Mouse (Mus musculus): Measurements from ENCODE around the gene Spata17. TPM values are rescaled to one million over a fixed set of nuclear protein-coding genes. Genes with fewer than 3 reads are reported as not detected.

Spata17 gene
- total and polyA plus RNA-seq, 3 experiments = 0.24 TPM; not detected in 2

GRCm38 (mm10) chr1:187236296-187236695, 21.0 kb upstream of the Spata17 start:
- peaks cover 9 to 57% of the 10 kb centered on the region in 2 experiments for H3K36me3 ChIP-seq (replicated peaks in 1 of 2; ENCODE audit: control insufficient read depth in 1 of 2, insufficient read depth in 1 of 2, low read length in 1 of 2)
- no peak overlapping the region for H3K4me2 ChIP-seq (ENCODE audit: insufficient read depth, low read depth, poor library complexity, severe bottlenecking)
- H3K27ac ChIP-seq (ENCODE audit: insufficient read depth, low read depth) = no peak overlapping the region
- no peaks in the 10 kb centered on the region for H3K79me2 ChIP-seq (replicated peaks; ENCODE audit: control insufficient read depth, extremely low read depth, insufficient read depth, poor library complexity, severe bottlenecking)
- no peaks in the 10 kb centered on the region for H3K9me3 ChIP-seq (replicated peaks; ENCODE audit: low read length)
- TF ChIP-seq MXI1 (IDR thresholded peaks at IDR 0.05; ENCODE audit: low read depth, low read length) (no peak), ETS1 (conservative IDR thresholded peaks at IDR 0.05; ENCODE audit: low read depth, low read length) (no peak), EP300 (IDR thresholded peaks at IDR 0.05; ENCODE audit: low read length) (no peak), IRF4 (IDR thresholded peaks at IDR 0.05; ENCODE audit: low read depth, low read length) (no peak), MEF2A (IDR thresholded peaks at IDR 0.05; ENCODE audit: borderline replicate concordance, low read depth, low read length) (no peak), USF1 (IDR thresholded peaks at IDR 0.05; ENCODE audit: low read depth, low read length) (no peak), HCFC1 (IDR thresholded peaks at IDR 0.05; ENCODE audit: low read depth, low read length) (no peak), ZNF384 (IDR thresholded peaks at IDR 0.05; ENCODE audit: low read depth, low read length) (no peak), TBP (conservative IDR thresholded peaks at IDR 0.05; ENCODE audit: low read depth, low read length) (no peak), CTCF (conservative IDR thresholded peaks at IDR 0.05 in 1 of 2, IDR thresholded peaks at IDR 0.05 in 1 of 2; ENCODE audit: low read depth in 2 of 2, low read length in 2 of 2) (no peak), BHLHE40 (IDR thresholded peaks at IDR 0.05; ENCODE audit: low read depth, low read length) (no peak), SIN3A (IDR thresholded peaks at IDR 0.05; ENCODE audit: low read length) (no peak), RCOR1 (conservative IDR thresholded peaks at IDR 0.05; ENCODE audit: low read depth, low read length) (no peak), POLR2AphosphoS2 (IDR thresholded peaks at IDR 0.05; ENCODE audit: low read depth, low read length) (no peak), MAX (IDR thresholded peaks at IDR 0.05; ENCODE audit: low read length) (no peak), UBTF (IDR thresholded peaks at IDR 0.05; ENCODE audit: low read depth, low read length) (no peak), CHD1 (IDR thresholded peaks at IDR 0.05; ENCODE audit: low read depth, low read length) (no peak), CHD2 (IDR thresholded peaks at IDR 0.05; ENCODE audit: low read length) (no peak)
- no peak overlapping the region for H3K9ac ChIP-seq (ENCODE audit: insufficient read depth, low read depth)
- dilution Hi-C loops (cut with MboI; ENCODE audit: extremely low pct_ligation_motif_present, extremely low pct_unique_long_range_greater_than_20kb, low sequenced_read_pairs) (no loop called here), in situ Hi-C loops (cut with MboI; ENCODE audit: low pct_ligation_motif_present, low pct_unique_long_range_greater_than_20kb, low sequenced_read_pairs) (no loop called here)
- no peak for DNase-seq (ENCODE audit: extremely low read depth)
- H3K27me3 ChIP-seq (replicated peaks) = no peaks in the 10 kb centered on the region
- H3K4me3 ChIP-seq (replicated peaks in 1 of 3; ENCODE audit: low read depth in 2 of 3, low read length in 2 of 3, poor library complexity in 1 of 3) = no peak overlapping the region
- H3K4me1 ChIP-seq (ENCODE audit: control insufficient read depth in 1 of 2, insufficient read depth in 2 of 2) = peaks cover 4 to 5% of the 10 kb centered on the region in 2 experiments; a peak in 2 of 4 replicates

GRCm38 (mm10) chr1:187235161-187235560, 19.9 kb upstream of the Spata17 start:
- no peak overlapping the region for H3K4me2 ChIP-seq (ENCODE audit: insufficient read depth, low read depth, poor library complexity, severe bottlenecking)
- H3K27ac ChIP-seq (ENCODE audit: insufficient read depth, low read depth) = no peak overlapping the region
- H3K36me3 ChIP-seq (replicated peaks in 1 of 2; ENCODE audit: control insufficient read depth in 1 of 2, insufficient read depth in 1 of 2, low read length in 1 of 2) = peaks cover 16 to 61% of the 10 kb centered on the region in 2 experiments
- DNase-seq (ENCODE audit: extremely low read depth) = no peak
- H3K9me3 ChIP-seq (replicated peaks; ENCODE audit: low read length) = no peaks in the 10 kb centered on the region
- TF ChIP-seq ZC3H11A (IDR thresholded peaks at IDR 0.05; ENCODE audit: low read depth, low read length) (no peak), JUND (conservative IDR thresholded peaks at IDR 0.05; ENCODE audit: low read depth, low read length) (no peak), ZMIZ1 (IDR thresholded peaks at IDR 0.05; ENCODE audit: low read depth, low read length) (no peak), NELFE (IDR thresholded peaks at IDR 0.05; ENCODE audit: low read depth, low read length) (no peak), USF1 (IDR thresholded peaks at IDR 0.05; ENCODE audit: low read depth, low read length) (no peak), JUN (IDR thresholded peaks at IDR 0.05; ENCODE audit: insufficient read depth, low read depth, low read length) (no peak), CTCF (conservative IDR thresholded peaks at IDR 0.05 in 1 of 2, IDR thresholded peaks at IDR 0.05 in 1 of 2; ENCODE audit: low read depth in 2 of 2, low read length in 2 of 2) (no peak), UBTF (IDR thresholded peaks at IDR 0.05; ENCODE audit: low read depth, low read length) (no peak), EP300 (IDR thresholded peaks at IDR 0.05; ENCODE audit: low read length) (no peak), KAT2A (IDR thresholded peaks at IDR 0.05; ENCODE audit: insufficient replicate concordance, low read length) (no peak), E2F4 (IDR thresholded peaks at IDR 0.05; ENCODE audit: insufficient replicate concordance, low read depth, low read length) (no peak), ELF1 (IDR thresholded peaks at IDR 0.05; ENCODE audit: low read depth, low read length) (no peak), MEF2A (IDR thresholded peaks at IDR 0.05; ENCODE audit: borderline replicate concordance, low read depth, low read length) (no peak), TBP (conservative IDR thresholded peaks at IDR 0.05; ENCODE audit: low read depth, low read length) (no peak), HCFC1 (IDR thresholded peaks at IDR 0.05; ENCODE audit: low read depth, low read length) (no peak), SIN3A (IDR thresholded peaks at IDR 0.05; ENCODE audit: low read length) (no peak)
- in situ Hi-C loops (cut with MboI; ENCODE audit: low pct_ligation_motif_present, low pct_unique_long_range_greater_than_20kb, low sequenced_read_pairs) = no loop called here
- H3K27me3 ChIP-seq (replicated peaks) = no peaks in the 10 kb centered on the region
- H3K4me3 ChIP-seq (replicated peaks in 1 of 3; ENCODE audit: low read depth in 2 of 3, low read length in 2 of 3, poor library complexity in 1 of 3) = no peak overlapping the region
- peaks cover 4 to 5% of the 10 kb centered on the region in 2 experiments; a peak in 2 of 4 replicates for H3K4me1 ChIP-seq (ENCODE audit: control insufficient read depth in 1 of 2, insufficient read depth in 2 of 2)
- dilution Hi-C loops (cut with MboI; ENCODE audit: extremely low pct_ligation_motif_present, extremely low pct_unique_long_range_greater_than_20kb, low sequenced_read_pairs) = no loop called here
- H3K79me2 ChIP-seq (replicated peaks; ENCODE audit: control insufficient read depth, extremely low read depth, insufficient read depth, poor library complexity, severe bottlenecking) = no peaks in the 10 kb centered on the region; the same call in 1 of the 2 replicates
- no peak overlapping the region for H3K9ac ChIP-seq (ENCODE audit: insufficient read depth, low read depth)

Data from CH12.LX (cell line).